Mouse (Mus musculus) heart, adult 18-20 months (tissue): Measurements from ENCODE around the gene Usp33. TPM values are rescaled to one million over a fixed set of nuclear protein-coding genes. Genes with fewer than 3 reads are reported as not detected.

Experiments
- DNase-seq, 2 experiments: peaks; one replicate each; pipeline ENCODE4 v3.0.0; 2021 to 2022; ENCODE audit warnings: mixed read lengths in 1 of 2
- total RNA-seq, 2 experiments: library from RNA; stranded (reverse); gene quantifications; 2 replicates each; pipeline ENCODE4 v1.2.3; 2021

Gene Usp33
- total RNA-seq, 2 experiments from 2014 or later: 22.2 to 24.3 TPM

GRCm38 (mm10) chr3:152339862-152340557, 6.3 kb upstream of the Usp33 start, which contains the start of gene Miga1:
Miga1 (minus strand) TSS chr3:152340407.
- peak; percentile 75 to 77 for DNase-seq

- no peak for DNase-seq
Observed at GRCm38 (mm10) chr3:152342961-152343517, 3.2 kb upstream of the Usp33 start.

GRCm38 (mm10) chr3:152346633-152347141, 409 bp downstream of the Usp33 start:
- DNase-seq: peak in 1 of 2 experiments; percentile 68

- no peak for DNase-seq
Observed at GRCm38 (mm10) chr3:152347227-152347626, 949 bp downstream of the Usp33 start.

GRCm38 (mm10) chr3:152348011-152348830, 1.9 kb downstream of the Usp33 start:
- no peak for DNase-seq

- DNase-seq: no peak
Observed at GRCm38 (mm10) chr3:152350431-152350830, 4.2 kb downstream of the Usp33 start.

GRCm38 (mm10) chr3:152350966-152351365, 4.7 kb downstream of the Usp33 start:
- DNase-seq: no peak

GRCm38 (mm10) chr3:152352289-152352688, 6.0 kb downstream of the Usp33 start:
- no peak for DNase-seq

- no peak for DNase-seq
Observed at GRCm38 (mm10) chr3:152353434-152354177, 7.3 kb downstream of the Usp33 start.

GRCm38 (mm10) chr3:152355361-152355760, 9.1 kb downstream of the Usp33 start:
- DNase-seq: peak in 1 of 2 experiments; percentile 9

- DNase-seq: no peak
Observed at GRCm38 (mm10) chr3:152356751-152357150, 10.5 kb downstream of the Usp33 start.

GRCm38 (mm10) chr3:152359151-152359550, 12.9 kb downstream of the Usp33 start:
- DNase-seq: no peak

- no peak for DNase-seq
Observed at GRCm38 (mm10) chr3:152364181-152364580, 17.9 kb downstream of the Usp33 start.

- DNase-seq: no peak
Observed at GRCm38 (mm10) chr3:152376063-152376462, 29.8 kb downstream of the Usp33 start.

- DNase-seq: no peak
Observed at GRCm38 (mm10) chr3:152384106-152384505, 37.8 kb downstream of the Usp33 start.

- peak; percentile 88 to 94 for DNase-seq
Observed at GRCm38 (mm10) chr3:152395350-152396277, 49.3 kb downstream of the Usp33 start, which contains the start of gene Zzz3. Zzz3 (plus strand) TSS chr3:152395473.

GRCm38 (mm10) chr3:152396278-152396987, 50.2 kb downstream of the Usp33 start:
- DNase-seq: peak; percentile 97 to 98

- DNase-seq: peak in 1 of 2 experiments; percentile 46
Observed at GRCm38 (mm10) chr3:152396988-152397314, 50.7 kb downstream of the Usp33 start.

GRCm38 (mm10) chr3:152397335-152397940, 51.2 kb downstream of the Usp33 start:
- DNase-seq: no peak

GRCm38 (mm10) chr3:152400441-152400840, 54.2 kb downstream of the Usp33 start:
- no peak for DNase-seq
